Mouse (Mus musculus): ENCODE measurements at regions not wholly inside any gene's neighbourhood (a gene's known extent, or its start where the extent isn't known, plus 50 kb on each side); places are given as distances from the start of the nearest gene placed in this dataset.

DNA sequence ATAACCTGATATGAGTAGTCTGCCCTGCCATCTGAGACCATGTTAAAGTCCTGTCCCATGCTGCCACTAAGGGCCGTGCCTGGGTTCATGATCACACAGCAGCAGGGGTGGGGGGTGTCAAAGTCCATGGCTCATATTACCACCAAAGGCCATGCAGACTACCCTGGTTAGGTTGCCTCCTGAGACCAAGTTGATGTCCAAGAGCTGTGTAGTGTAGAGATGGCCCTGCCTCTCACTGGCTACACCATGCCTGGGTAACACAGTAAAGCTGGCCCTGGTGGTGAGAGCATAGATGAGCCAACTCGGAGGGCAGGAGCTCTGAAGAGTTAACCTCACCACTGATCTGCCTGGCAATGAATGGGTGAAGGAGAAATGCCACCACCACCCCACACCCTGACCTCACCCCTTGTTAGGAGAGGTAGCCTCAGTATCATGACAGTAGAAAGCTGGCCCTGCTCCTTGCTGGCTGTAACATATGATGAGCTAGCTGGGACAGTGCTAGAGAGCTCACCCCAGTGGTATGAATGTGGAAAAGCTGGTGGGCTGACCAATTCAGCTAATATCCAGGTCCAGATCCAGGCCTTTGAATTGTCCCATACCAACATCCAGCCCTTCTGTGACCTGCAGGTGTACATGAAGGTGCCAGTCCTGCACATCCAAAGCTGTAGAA lies 258.8 kb downstream of the Lrrn1 start:
- no peak for DNase-seq (ENCODE audit: low read depth, low spot score)

DNA sequence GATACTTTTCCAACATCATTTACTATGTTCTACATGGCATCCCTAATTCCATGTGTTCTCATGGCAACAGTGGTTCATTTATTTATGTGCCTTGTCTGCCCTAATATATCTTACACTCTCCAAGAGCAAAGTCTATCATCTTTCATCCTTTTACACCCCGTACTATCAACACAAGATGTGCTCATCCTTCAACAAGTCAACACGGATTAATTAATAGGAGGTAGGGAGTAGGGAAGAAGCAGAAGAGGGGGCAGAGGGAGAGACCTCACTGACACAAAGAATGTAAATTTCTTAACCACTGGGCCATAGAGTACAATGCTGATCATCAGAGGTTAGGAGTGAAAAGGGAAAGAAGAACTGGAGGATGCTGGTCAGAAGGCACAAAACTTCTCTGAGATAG lies 267.0 kb upstream of the Setmar start:
- no peak for DNase-seq (ENCODE audit: low read depth, low spot score)

DNA sequence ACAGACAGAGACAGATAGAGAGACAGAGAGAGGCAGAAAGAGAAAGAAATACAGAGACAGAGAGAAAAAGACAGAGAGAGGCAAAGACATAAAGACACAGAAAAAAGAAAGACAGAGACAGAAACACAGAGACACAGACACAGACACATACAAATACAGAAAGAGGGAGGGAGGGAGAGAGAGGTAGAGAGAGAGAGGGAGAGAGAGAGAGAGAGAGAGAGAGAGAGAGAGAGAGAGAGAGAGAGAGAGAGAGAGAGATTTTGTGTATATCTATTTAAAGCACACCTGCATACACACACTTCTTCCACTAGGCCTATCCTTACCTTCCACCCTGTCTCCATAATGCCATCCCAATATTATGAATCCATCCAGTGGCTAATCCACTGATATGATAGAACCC lies 261.8 kb upstream of the Setmar start:
- DNase-seq (ENCODE audit: low read depth, low spot score) = no peak
